Mouse (Mus musculus): ENCODE data around the gene Gck. TPM values are rescaled to one million over a fixed set of nuclear protein-coding genes. Genes with fewer than 3 reads are reported as not detected.

Gck gene
- polyA plus RNA-seq, 1 experiment from 2014 or later, result 1.2 TPM

- Histone ChIP-seq H3K4me3 (ENCODE audit: low read depth, low read length) (no peak overlapping the region), H3K9ac (replicated peaks; ENCODE audit: low read depth) (no peak overlapping the region), H3K9me3 (ENCODE audit: low read length) (no peaks in the 10 kb centered on the region), H3K4me1 (ENCODE audit: insufficient read depth, low read depth, low read length) (no peaks in the 10 kb centered on the region), H3K27me3 (replicated peaks; ENCODE audit: insufficient read depth, low read length) (no peaks in the 10 kb centered on the region), H3K27ac (ENCODE audit: low read length) (no peak overlapping the region), H3K4me2 (replicated peaks; ENCODE audit: low read depth, low read length) (no peak overlapping the region), H3K36me3 (ENCODE audit: insufficient read depth, low read length) (peaks cover 37% of the 10 kb centered on the region)
- 82% methylated on average over 11 of the region's 11 CpGs for WGBS
- DNase-seq (ENCODE audit: low spot score), result no peak
- no peak for TF ChIP-seq CTCF (IDR thresholded peaks at IDR 0.05)
- no peak for TF ChIP-seq EP300 (IDR thresholded peaks at IDR 0.05)
- ATAC-seq, result no peak
Measured at GRCm38 (mm10) chr11:5965865-5966264, 16.0 kb upstream of the Gck start.

- TF ChIP-seq CTCF (IDR thresholded peaks at IDR 0.05) (no peak), EP300 (IDR thresholded peaks at IDR 0.05) (no peak)
- Histone ChIP-seq H3K27ac (ENCODE audit: low read length) (no peak overlapping the region), H3K27me3 (replicated peaks; ENCODE audit: insufficient read depth, low read length) (no peaks in the 10 kb centered on the region), H3K9ac (replicated peaks; ENCODE audit: low read depth) (no peak overlapping the region), H3K4me2 (replicated peaks; ENCODE audit: low read depth, low read length) (no peak overlapping the region), H3K9me3 (ENCODE audit: low read length) (no peaks in the 10 kb centered on the region), H3K4me3 (ENCODE audit: low read depth, low read length) (no peak overlapping the region), H3K36me3 (ENCODE audit: insufficient read depth, low read length) (peaks cover 39% of the 10 kb centered on the region), H3K4me1 (ENCODE audit: insufficient read depth, low read depth, low read length) (peaks cover 7% of the 10 kb centered on the region; the same call in 1 of the 2 replicates)
- ATAC-seq (no peak), DNase-seq (ENCODE audit: low spot score) (no peak)
- WGBS, result 69% methylated on average over 2 of the region's 2 CpGs
Measured at GRCm38 (mm10) chr11:5960051-5960450, 10.2 kb upstream of the Gck start.

- peaks cover 7% of the 10 kb centered on the region; the same call in 1 of the 2 replicates for H3K4me1 ChIP-seq (ENCODE audit: insufficient read depth, low read depth, low read length)
- 0 out of 2 replicates have a peak, but pooled peaks cover under 1% of the 10 kb centered on the region for H3K36me3 ChIP-seq (ENCODE audit: insufficient read depth, low read length)
- peak within 1 kb of the TSS; percentile 87 for H3K4me2 ChIP-seq (replicated peaks; ENCODE audit: low read depth, low read length)
- H3K4me3 ChIP-seq (ENCODE audit: low read depth, low read length), result peak within 1 kb of the TSS; percentile 75
- H3K27me3 ChIP-seq (replicated peaks; ENCODE audit: insufficient read depth, low read length), result no peaks in the 10 kb centered on the region
- H3K9ac ChIP-seq (replicated peaks; ENCODE audit: low read depth), result peak within 1 kb of the TSS; percentile 98
- WGBS, result 2% methylated on average over 65 of the region's 71 CpGs
- TF ChIP-seq CTCF (IDR thresholded peaks at IDR 0.05) (no peak), EP300 (IDR thresholded peaks at IDR 0.05) (no peak)
- DNase-seq (ENCODE audit: low spot score) (peak; percentile 99), ATAC-seq (peak; percentile 98)
- peak within 1 kb of the TSS; percentile 95 for H3K27ac ChIP-seq (ENCODE audit: low read length)
- H3K9me3 ChIP-seq (ENCODE audit: low read length), result no peaks in the 10 kb centered on the region
Measured at GRCm38 (mm10) chr11:5955546-5956276, 5.8 kb upstream of the Gck start, which contains the start of gene Ykt6. Gene Ykt6, plus strand, starts transcription at chr11:5955693.

- TF ChIP-seq CTCF (IDR thresholded peaks at IDR 0.05) (peak; percentile 50), EP300 (IDR thresholded peaks at IDR 0.05) (no peak)
- WGBS, result 5% methylated on average over 7 of the region's 7 CpGs
- peak overlapping the region; percentile 95 for H3K27ac ChIP-seq (ENCODE audit: low read length)
- peak overlapping the region; percentile 75 for H3K4me3 ChIP-seq (ENCODE audit: low read depth, low read length)
- DNase-seq (ENCODE audit: low spot score) (peak; percentile 77), ATAC-seq (peak; percentile 66)
- no peaks in the 10 kb centered on the region for H3K36me3 ChIP-seq (ENCODE audit: insufficient read depth, low read length)
- H3K4me2 ChIP-seq (replicated peaks; ENCODE audit: low read depth, low read length), result peak overlapping the region; percentile 87
- H3K4me1 ChIP-seq (ENCODE audit: insufficient read depth, low read depth, low read length), result peaks cover 7% of the 10 kb centered on the region; the same call in 1 of the 2 replicates
- H3K27me3 ChIP-seq (replicated peaks; ENCODE audit: insufficient read depth, low read length), result no peaks in the 10 kb centered on the region
- H3K9me3 ChIP-seq (ENCODE audit: low read length), result no peaks in the 10 kb centered on the region
- peak overlapping the region; percentile 98 for H3K9ac ChIP-seq (replicated peaks; ENCODE audit: low read depth)
Measured at GRCm38 (mm10) chr11:5954965-5955504, 5.2 kb upstream of the Gck start.

GRCm38 (mm10) chr11:5954435-5954834, 4.6 kb upstream of the Gck start:
- DNase-seq (ENCODE audit: low spot score) (no peak), ATAC-seq (no peak)
- Histone ChIP-seq H3K4me3 (ENCODE audit: low read depth, low read length) (no peak overlapping the region), H3K27me3 (replicated peaks; ENCODE audit: insufficient read depth, low read length) (no peaks in the 10 kb centered on the region), H3K36me3 (ENCODE audit: insufficient read depth, low read length) (no peaks in the 10 kb centered on the region), H3K9ac (replicated peaks; ENCODE audit: low read depth) (no peak overlapping the region), H3K4me1 (ENCODE audit: insufficient read depth, low read depth, low read length) (peaks cover 7% of the 10 kb centered on the region; the same call in 1 of the 2 replicates), H3K27ac (ENCODE audit: low read length) (no peak overlapping the region), H3K9me3 (ENCODE audit: low read length) (no peaks in the 10 kb centered on the region), H3K4me2 (replicated peaks; ENCODE audit: low read depth, low read length) (no peak overlapping the region)
- TF ChIP-seq CTCF (IDR thresholded peaks at IDR 0.05) (no peak), EP300 (IDR thresholded peaks at IDR 0.05) (no peak)
- 70% methylated on average over 5 of the region's 5 CpGs for WGBS

GRCm38 (mm10) chr11:5953130-5953765, 3.4 kb upstream of the Gck start:
- H3K9ac ChIP-seq (replicated peaks; ENCODE audit: low read depth), result no peak overlapping the region
- H3K27me3 ChIP-seq (replicated peaks; ENCODE audit: insufficient read depth, low read length), result no peaks in the 10 kb centered on the region
- peak; percentile 56 for TF ChIP-seq CTCF (IDR thresholded peaks at IDR 0.05)
- TF ChIP-seq EP300 (IDR thresholded peaks at IDR 0.05), result no peak
- no peak for ATAC-seq
- H3K9me3 ChIP-seq (ENCODE audit: low read length), result no peaks in the 10 kb centered on the region
- no peak overlapping the region for H3K27ac ChIP-seq (ENCODE audit: low read length)
- peaks cover 7% of the 10 kb centered on the region; the same call in 1 of the 2 replicates for H3K4me1 ChIP-seq (ENCODE audit: insufficient read depth, low read depth, low read length)
- H3K4me3 ChIP-seq (ENCODE audit: low read depth, low read length), result no peak overlapping the region
- H3K4me2 ChIP-seq (replicated peaks; ENCODE audit: low read depth, low read length), result no peak overlapping the region
- H3K36me3 ChIP-seq (ENCODE audit: insufficient read depth, low read length), result no peaks in the 10 kb centered on the region
- peak; percentile 52 for DNase-seq (ENCODE audit: low spot score)
- WGBS, result 33% methylated on average over 8 of the region's 8 CpGs
